Mouse (Mus musculus) embryonic facial prominence, embryonic 12.5 days (tissue): ENCODE results near the gene Elovl1. TPM values are rescaled to one million over a fixed set of nuclear protein-coding genes. Genes with fewer than 3 reads are reported as not detected.

Source experiments
- ATAC-seq: fragments of 200-750 bp; cut with Nextera tagmentation; 2 replicates; pipeline ENCODE4 v1.8.0; 2017; ENCODE audit not compliant: insufficient number of reproducible peaks, insufficient read depth, low FRiP score, low TSS enrichment
- H3K27ac ChIP-seq: fragments of 300-500 bp; sonication (generic); 2 replicates; pipeline ENCODE4 v1.5.1; 2016; ENCODE audit warnings: mild to moderate bottlenecking
- H3K27me3 ChIP-seq: fragments of 300-500 bp; sonication (generic); 2 replicates; pipeline ENCODE4 v1.6.1; 2016; ENCODE audit warnings: mild to moderate bottlenecking, moderate library complexity
- H3K36me3 ChIP-seq: fragments of 300-500 bp; sonication (generic); 2 replicates; pipeline ENCODE4 v1.6.1; 2016; ENCODE audit warnings: mild to moderate bottlenecking
- H3K4me1 ChIP-seq: fragments of 300-500 bp; sonication (generic); 2 replicates; pipeline ENCODE4 v1.6.1; 2016
- H3K4me2 ChIP-seq: fragments of 300-500 bp; sonication (generic); replicated peaks from 2 replicates; pipeline ENCODE4 v1.6.1; 2016; ENCODE audit warnings: mild to moderate bottlenecking, moderate library complexity
- H3K4me3 ChIP-seq: fragments of 300-500 bp; sonication (generic); 2 replicates; pipeline ENCODE4 v1.5.1; 2016; ENCODE audit warnings: mild to moderate bottlenecking
- H3K9ac ChIP-seq: fragments of 300-500 bp; sonication (generic); 2 replicates; pipeline ENCODE4 v1.6.1; 2016; ENCODE audit warnings: mild to moderate bottlenecking, moderate library complexity
- H3K9me3 ChIP-seq: fragments of 300-500 bp; sonication (generic); 2 replicates; pipeline ENCODE4 v1.6.1; 2016; ENCODE audit warnings: mild to moderate bottlenecking, moderate library complexity
- WGBS: fragments of 180-500 bp; shearing (Covaris S2); methylation state at CpG from one replicate; pipeline ENCODE4 v1.1.7; 2016; 5-methylcytosine and 5-hydroxymethylcytosine counted together
- polyA plus RNA-seq: library from polyadenylated mRNA; unstranded; fragments of >200 nt; fragmentation: Nextera tagmentation; extraction: Ambion mirVana; gene quantifications from 2 replicates; pipeline ENCODE4 v1.2.1, GENCODE M21; 2016

The Elovl1 gene
- polyA plus RNA-seq, 1 experiment from 2014 or later, result 50.3 TPM

DNA sequence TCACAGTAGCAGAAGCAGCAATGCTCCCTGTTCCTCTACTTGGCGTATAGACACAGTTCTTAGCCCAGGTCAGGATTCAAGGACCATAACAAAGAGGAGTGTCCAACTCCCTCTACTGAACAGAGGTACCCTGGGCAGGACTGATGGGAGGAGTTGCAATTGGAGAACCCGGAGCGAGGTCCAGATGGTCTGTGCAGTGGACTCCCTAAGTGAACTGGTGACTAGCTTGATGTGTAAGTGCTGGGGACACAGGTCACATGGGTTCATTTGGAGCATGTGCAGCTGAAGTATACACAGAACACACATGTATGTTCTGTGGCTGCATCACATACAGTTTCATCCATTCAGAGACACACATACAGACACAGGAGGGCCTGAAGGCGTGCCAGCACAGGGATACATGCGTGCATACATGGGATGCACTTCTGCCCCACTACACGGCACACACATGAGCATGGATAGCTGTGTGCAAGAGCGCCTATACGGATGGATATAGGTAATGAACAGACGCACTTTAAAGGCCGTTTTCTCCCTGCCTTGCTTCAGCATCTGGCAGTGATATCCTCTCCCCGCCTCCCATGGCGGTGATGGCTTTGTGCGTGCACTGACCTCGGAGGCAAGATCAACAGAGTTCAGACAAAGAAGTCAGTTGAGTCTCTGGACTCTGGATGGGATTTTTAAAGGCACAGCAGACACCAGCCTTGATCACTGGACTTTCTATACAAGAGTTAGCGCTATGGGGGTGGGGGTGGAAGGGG, 49.1 kb downstream of the Elovl1 start:
- Histone ChIP-seq H3K27ac (peak overlapping the region; percentile 4; the same call in 1 of the 2 replicates), H3K4me3 (no peak overlapping the region), H3K9ac (peak overlapping the region; percentile 24), H3K4me1 (peaks cover 10% of the 10 kb centered on the region), H3K4me2 (0 out of 2 replicates have a peak overlapping the region, but pooled peaks have one; percentile 14), H3K36me3 (no peaks in the 10 kb centered on the region), H3K27me3 (no peaks in the 10 kb centered on the region), H3K9me3 (no peaks in the 10 kb centered on the region)
- ATAC-seq, result no peak
- WGBS, result 27% methylated on average over 15 of the region's 15 CpGs

Other genes with a start within 250 kb of the Elovl1 start
- gene Kdm4a, start 248.1 kb upstream of the Elovl1 start, polyA plus RNA-seq, result 56.5 and 58.3 TPM in 2 replicates
- gene Ptprf, start 136.7 kb upstream of the Elovl1 start, polyA plus RNA-seq, result 90.7 and 98.6 TPM in 2 replicates
- 11.1 and 11.3 TPM in 2 replicates for gene Szt2, start 18.8 kb upstream of the Elovl1 start, polyA plus RNA-seq
- gene Med8, start 18.8 kb upstream of the Elovl1 start, polyA plus RNA-seq, result 125 TPM in 2 replicates
- 250 and 253 TPM in 2 replicates for gene Cdc20, start 9.3 kb downstream of the Elovl1 start, polyA plus RNA-seq
- 0.61 and 0.64 TPM in 2 replicates for gene Mpl, start 29.4 kb downstream of the Elovl1 start, polyA plus RNA-seq
- gene Tie1, start 62.0 kb downstream of the Elovl1 start, polyA plus RNA-seq, result 23.3 and 25.5 TPM in 2 replicates
- gene 2610528J11Rik, start 98.9 kb downstream of the Elovl1 start, polyA plus RNA-seq, result 1.8 TPM in 2 replicates
- gene Tmem125, start 116.0 kb downstream of the Elovl1 start, polyA plus RNA-seq, result 0.80 and 0.87 TPM in 2 replicates
- gene Cfap57, start 192.7 kb downstream of the Elovl1 start, polyA plus RNA-seq, result 0.41 and 0.46 TPM in 2 replicates
- gene Ebna1bp2, start 192.7 kb downstream of the Elovl1 start, polyA plus RNA-seq, result 154 and 165 TPM in 2 replicates
- not detected in 2 replicates for gene Olfr62, start 230.9 kb downstream of the Elovl1 start, polyA plus RNA-seq